Mouse (Mus musculus) urinary bladder, postnatal 10 days (tissue): ENCODE measurements around the gene Ccdc106.
A peak's percentile ranks its signal among the peaks of the same experiment; 100 is the strongest.
"Not testable (repeated sequence)": the region's sequence is repeated elsewhere in the genome, so short reads cannot be mapped to it uniquely, and the experiment has no call there.

Experiments
- DNase-seq: peaks from one replicate; pipeline ENCODE4 v3.0.0; 2022; ENCODE audit warnings: low spot score

Ccdc106 gene

GRCm38 (mm10) chr7:5051193-5052192 lies 31.1 kb downstream of the Ccdc106 start, which contains the start of gene Zfp580:
TSS of gene Zfp580 (plus strand) at chr7:5051538.
- DNase-seq: no peak

- DNase-seq: no peak
These were observed 32.1 kb downstream of the Ccdc106 start for GRCm38 (mm10) chr7:5052438-5052837.

- DNase-seq: no peak
These were observed 32.6 kb downstream of the Ccdc106 start for GRCm38 (mm10) chr7:5052931-5053343.

GRCm38 (mm10) chr7:5053456-5054179 lies 33.3 kb downstream of the Ccdc106 start:
- no peak for DNase-seq

GRCm38 (mm10) chr7:5056651-5057263 lies 36.4 kb downstream of the Ccdc106 start:
- DNase-seq: no peak

GRCm38 (mm10) chr7:5057381-5057780 lies 37.0 kb downstream of the Ccdc106 start:
- DNase-seq: no peak

- DNase-seq: no peak
These were observed 37.5 kb downstream of the Ccdc106 start for GRCm38 (mm10) chr7:5057804-5058203.

- DNase-seq: no peak
These were observed 38.3 kb downstream of the Ccdc106 start for GRCm38 (mm10) chr7:5058631-5059030.

- no peak for DNase-seq
These were observed 39.1 kb downstream of the Ccdc106 start for GRCm38 (mm10) chr7:5059421-5059820.

- no peak for DNase-seq
These were observed 39.9 kb downstream of the Ccdc106 start for GRCm38 (mm10) chr7:5060239-5060731.

- peak; percentile 96 for DNase-seq
These were observed 40.8 kb downstream of the Ccdc106 start for GRCm38 (mm10) chr7:5060944-5061773.

- peak; percentile 85 for DNase-seq
These were observed 41.5 kb downstream of the Ccdc106 start, which contains the start of gene U2af2 for GRCm38 (mm10) chr7:5061774-5062359. TSS of gene U2af2 (plus strand) at chr7:5062143.

GRCm38 (mm10) chr7:5062360-5063001 lies 42.1 kb downstream of the Ccdc106 start:
- DNase-seq: no peak

GRCm38 (mm10) chr7:5064886-5065285 lies 44.5 kb downstream of the Ccdc106 start:
- DNase-seq: no peak

GRCm38 (mm10) chr7:5073586-5073985 lies 53.2 kb downstream of the Ccdc106 start:
- no peak for DNase-seq

GRCm38 (mm10) chr7:5074984-5075383 lies 54.6 kb downstream of the Ccdc106 start:
- DNase-seq: no peak

- DNase-seq: no peak
These were observed 56.6 kb downstream of the Ccdc106 start for GRCm38 (mm10) chr7:5076931-5077330.

- not testable (repeated sequence) for DNase-seq
These were observed 59.1 kb downstream of the Ccdc106 start for GRCm38 (mm10) chr7:5079365-5080009.

- peak; percentile 84 for DNase-seq
These were observed 59.8 kb downstream of the Ccdc106 start, which contains the start of gene Epn1 for GRCm38 (mm10) chr7:5080010-5080751. TSS of gene Epn1 (plus strand) at chr7:5080235.
